Mouse (Mus musculus): ENCODE measurements around the gene Hyou1.

DNA sequence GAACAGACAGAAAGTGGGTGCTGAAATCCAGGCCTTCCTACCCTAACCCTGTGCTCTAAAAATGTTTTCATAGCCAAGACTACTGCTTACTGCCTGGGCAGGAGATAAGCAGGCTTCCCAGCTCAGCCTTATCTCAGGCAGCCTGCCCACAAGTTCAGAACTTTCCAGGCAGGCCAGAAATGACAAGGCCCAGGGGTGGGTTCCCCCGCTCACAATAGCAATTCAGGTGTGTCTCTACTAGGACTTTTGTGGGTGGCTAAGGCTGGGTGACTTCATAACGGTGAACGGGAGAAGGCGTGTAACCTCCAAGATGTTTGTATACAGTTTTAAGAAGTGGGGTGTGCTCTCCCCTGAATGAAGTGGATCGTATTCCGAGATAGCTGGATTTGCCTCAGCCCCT is 36.0 kb upstream of the Hyou1 start:
- TF ChIP-seq POLR2A (IDR thresholded peaks at IDR 0.05; ENCODE audit: extremely low read depth, insufficient read depth, low read length) (no peak), CTCF (IDR thresholded peaks at IDR 0.05; ENCODE audit: extremely low read depth, insufficient read depth, low read length) (no peak)

Measured in cortical plate, adult 2 months (tissue).